Mouse (Mus musculus) kidney, postnatal 4 days (tissue): ENCODE data around the gene Fanca.
"Not testable (repeated sequence)": the region's sequence is repeated elsewhere in the genome, so short reads cannot be mapped to it uniquely, and the experiment has no call there.

Source experiments
- DNase-seq, 2 experiments: peaks; one replicate each; pipeline ENCODE4 v3.0.0; 2021; ENCODE audit warnings: mixed read lengths in 2 of 2

The Fanca gene

GRCm38 (mm10) chr8:123230326-123230725 lies 88.0 kb downstream of the Fanca start:
- not testable (repeated sequence) for DNase-seq

DNA sequence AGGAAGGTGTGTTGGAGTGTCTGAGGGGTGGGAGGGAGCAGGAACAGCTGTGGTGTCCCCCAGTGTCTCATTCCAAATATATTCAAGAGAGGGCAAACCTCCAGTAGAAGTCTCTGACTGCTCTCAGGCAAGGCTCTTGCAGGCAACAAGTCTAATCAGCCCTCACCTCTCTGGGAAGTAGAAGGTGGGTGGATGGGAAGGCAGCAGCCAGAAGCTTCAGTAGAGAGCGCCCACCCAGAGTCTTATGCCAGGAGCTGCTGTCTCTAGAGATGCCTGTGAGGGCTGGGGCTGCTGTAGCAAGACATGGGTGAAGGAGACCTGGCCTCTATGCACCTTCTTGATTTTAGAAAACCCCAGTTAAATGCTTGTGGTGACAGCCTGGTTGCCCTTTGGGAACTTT lies 90.0 kb downstream of the Fanca start:
- DNase-seq: no peak

- peak; percentile 96 for DNase-seq
Measured at GRCm38 (mm10) chr8:123224278-123225266, 93.8 kb downstream of the Fanca start, which contains the start of gene Cdk10. TSS of gene Cdk10 (plus strand) at chr8:123224842.

DNA sequence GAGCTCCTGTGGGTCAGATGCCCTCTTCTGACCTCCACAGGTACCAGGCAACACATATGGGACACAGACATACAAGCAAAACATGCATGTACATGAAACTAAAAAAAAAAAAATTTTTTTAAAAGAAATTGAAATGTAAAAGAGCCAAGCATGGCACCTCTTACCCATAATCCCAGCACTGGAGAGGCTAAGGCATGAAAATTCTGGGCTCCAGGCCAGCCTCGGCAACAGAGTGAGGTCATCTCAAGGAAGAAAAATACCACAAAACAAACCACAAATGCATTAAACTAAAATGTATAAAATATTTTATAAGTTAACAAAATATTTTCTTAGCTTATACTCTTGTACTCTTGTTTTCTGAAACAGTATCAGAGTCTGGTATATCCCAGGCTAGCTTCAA lies 97.5 kb downstream of the Fanca start:
- no peak for DNase-seq
